Mouse (Mus musculus): ENCODE measurements at regions not wholly inside any gene's neighbourhood (a gene's known extent, or its start where the extent isn't known, plus 50 kb on each side); places are given as distances from the start of the nearest gene placed in this dataset.

GRCm38 (mm10) chr6:82860485-82860884, 79.1 kb downstream of the Sema4f start:
- DNase-seq (ENCODE audit: low read depth), result no peak
- TF ChIP-seq POLR2A (IDR thresholded peaks at IDR 0.05; ENCODE audit: borderline replicate concordance, extremely low read depth, insufficient read depth, insufficient read length, poor library complexity, severe bottlenecking), result no peak
- no peak for TF ChIP-seq CTCF (IDR thresholded peaks at IDR 0.05; ENCODE audit: borderline replicate concordance, extremely low read depth, insufficient read depth, insufficient read length)

GRCm38 (mm10) chr6:82856218-82856617, 82.0 kb upstream of the Hk2 start:
- DNase-seq (ENCODE audit: low read depth), result no peak
- TF ChIP-seq POLR2A (IDR thresholded peaks at IDR 0.05; ENCODE audit: borderline replicate concordance, extremely low read depth, insufficient read depth, insufficient read length, poor library complexity, severe bottlenecking), result no peak
- no peak for TF ChIP-seq CTCF (IDR thresholded peaks at IDR 0.05; ENCODE audit: borderline replicate concordance, extremely low read depth, insufficient read depth, insufficient read length)

- no peak for DNase-seq (ENCODE audit: low read depth)
- TF ChIP-seq POLR2A (IDR thresholded peaks at IDR 0.05; ENCODE audit: borderline replicate concordance, extremely low read depth, insufficient read depth, insufficient read length, poor library complexity, severe bottlenecking), result no peak
- no peak for TF ChIP-seq CTCF (IDR thresholded peaks at IDR 0.05; ENCODE audit: borderline replicate concordance, extremely low read depth, insufficient read depth, insufficient read length)
Observed at GRCm38 (mm10) chr6:82855401-82855800, 81.1 kb upstream of the Hk2 start.

- TF ChIP-seq POLR2A (IDR thresholded peaks at IDR 0.05; ENCODE audit: borderline replicate concordance, extremely low read depth, insufficient read depth, insufficient read length, poor library complexity, severe bottlenecking) (no peak), CTCF (IDR thresholded peaks at IDR 0.05; ENCODE audit: borderline replicate concordance, extremely low read depth, insufficient read depth, insufficient read length) (no peak)
- DNase-seq (ENCODE audit: low read depth), result no peak
Observed at GRCm38 (mm10) chr6:82854780-82855179, 80.5 kb upstream of the Hk2 start.

- DNase-seq (ENCODE audit: low read depth), result no peak
- no peak for TF ChIP-seq CTCF (IDR thresholded peaks at IDR 0.05; ENCODE audit: borderline replicate concordance, extremely low read depth, insufficient read depth, insufficient read length)
- TF ChIP-seq POLR2A (IDR thresholded peaks at IDR 0.05; ENCODE audit: borderline replicate concordance, extremely low read depth, insufficient read depth, insufficient read length, poor library complexity, severe bottlenecking), result no peak
Observed at GRCm38 (mm10) chr6:82854338-82854737, 80.1 kb upstream of the Hk2 start.

GRCm38 (mm10) chr6:82853076-82853475, 78.8 kb upstream of the Hk2 start:
- TF ChIP-seq POLR2A (IDR thresholded peaks at IDR 0.05; ENCODE audit: borderline replicate concordance, extremely low read depth, insufficient read depth, insufficient read length, poor library complexity, severe bottlenecking) (no peak), CTCF (IDR thresholded peaks at IDR 0.05; ENCODE audit: borderline replicate concordance, extremely low read depth, insufficient read depth, insufficient read length) (no peak)
- peak; percentile 53 for DNase-seq (ENCODE audit: low read depth)

GRCm38 (mm10) chr6:82850556-82850955, 76.3 kb upstream of the Hk2 start:
- no peak for DNase-seq (ENCODE audit: low read depth)
- TF ChIP-seq CTCF (IDR thresholded peaks at IDR 0.05; ENCODE audit: borderline replicate concordance, extremely low read depth, insufficient read depth, insufficient read length) (no peak), POLR2A (IDR thresholded peaks at IDR 0.05; ENCODE audit: borderline replicate concordance, extremely low read depth, insufficient read depth, insufficient read length, poor library complexity, severe bottlenecking) (no peak)

- no peak for TF ChIP-seq CTCF (IDR thresholded peaks at IDR 0.05; ENCODE audit: borderline replicate concordance, extremely low read depth, insufficient read depth, insufficient read length)
- no peak for TF ChIP-seq POLR2A (IDR thresholded peaks at IDR 0.05; ENCODE audit: borderline replicate concordance, extremely low read depth, insufficient read depth, insufficient read length, poor library complexity, severe bottlenecking)
- DNase-seq (ENCODE audit: low read depth), result no peak
Observed at GRCm38 (mm10) chr6:82847598-82847997, 73.3 kb upstream of the Hk2 start.

- no peak for TF ChIP-seq CTCF (IDR thresholded peaks at IDR 0.05; ENCODE audit: borderline replicate concordance, extremely low read depth, insufficient read depth, insufficient read length)
- no peak for TF ChIP-seq POLR2A (IDR thresholded peaks at IDR 0.05; ENCODE audit: borderline replicate concordance, extremely low read depth, insufficient read depth, insufficient read length, poor library complexity, severe bottlenecking)
- no peak for DNase-seq (ENCODE audit: low read depth)
Observed at GRCm38 (mm10) chr6:82846587-82847150, 72.4 kb upstream of the Hk2 start.

GRCm38 (mm10) chr6:82844432-82844831, 70.2 kb upstream of the Hk2 start:
- DNase-seq (ENCODE audit: low read depth), result peak; percentile 25
- TF ChIP-seq POLR2A (IDR thresholded peaks at IDR 0.05; ENCODE audit: borderline replicate concordance, extremely low read depth, insufficient read depth, insufficient read length, poor library complexity, severe bottlenecking) (no peak), CTCF (IDR thresholded peaks at IDR 0.05; ENCODE audit: borderline replicate concordance, extremely low read depth, insufficient read depth, insufficient read length) (peak; percentile 35; the same call in 1 of the 2 replicates)

GRCm38 (mm10) chr6:82843881-82844280, 69.6 kb upstream of the Hk2 start:
- TF ChIP-seq POLR2A (IDR thresholded peaks at IDR 0.05; ENCODE audit: borderline replicate concordance, extremely low read depth, insufficient read depth, insufficient read length, poor library complexity, severe bottlenecking), result no peak
- no peak for TF ChIP-seq CTCF (IDR thresholded peaks at IDR 0.05; ENCODE audit: borderline replicate concordance, extremely low read depth, insufficient read depth, insufficient read length)
- DNase-seq (ENCODE audit: low read depth), result no peak

- DNase-seq (ENCODE audit: low read depth), result no peak
- TF ChIP-seq POLR2A (IDR thresholded peaks at IDR 0.05; ENCODE audit: borderline replicate concordance, extremely low read depth, insufficient read depth, insufficient read length, poor library complexity, severe bottlenecking), result no peak
- no peak for TF ChIP-seq CTCF (IDR thresholded peaks at IDR 0.05; ENCODE audit: borderline replicate concordance, extremely low read depth, insufficient read depth, insufficient read length)
Observed at GRCm38 (mm10) chr6:82837246-82837645, 63.0 kb upstream of the Hk2 start.

Measured in brain, embryonic 14.5 days (tissue).